Mouse (Mus musculus): ENCODE data around the gene Trim45. TPM values are rescaled to one million over a fixed set of nuclear protein-coding genes. Genes with fewer than 3 reads are reported as not detected.

The Trim45 gene
- 10 to 100 TPM in 1 of 2 experiments, 1 to 10 TPM in 1; 9.7 to 10.2 TPM for total RNA-seq (2021)

DNA sequence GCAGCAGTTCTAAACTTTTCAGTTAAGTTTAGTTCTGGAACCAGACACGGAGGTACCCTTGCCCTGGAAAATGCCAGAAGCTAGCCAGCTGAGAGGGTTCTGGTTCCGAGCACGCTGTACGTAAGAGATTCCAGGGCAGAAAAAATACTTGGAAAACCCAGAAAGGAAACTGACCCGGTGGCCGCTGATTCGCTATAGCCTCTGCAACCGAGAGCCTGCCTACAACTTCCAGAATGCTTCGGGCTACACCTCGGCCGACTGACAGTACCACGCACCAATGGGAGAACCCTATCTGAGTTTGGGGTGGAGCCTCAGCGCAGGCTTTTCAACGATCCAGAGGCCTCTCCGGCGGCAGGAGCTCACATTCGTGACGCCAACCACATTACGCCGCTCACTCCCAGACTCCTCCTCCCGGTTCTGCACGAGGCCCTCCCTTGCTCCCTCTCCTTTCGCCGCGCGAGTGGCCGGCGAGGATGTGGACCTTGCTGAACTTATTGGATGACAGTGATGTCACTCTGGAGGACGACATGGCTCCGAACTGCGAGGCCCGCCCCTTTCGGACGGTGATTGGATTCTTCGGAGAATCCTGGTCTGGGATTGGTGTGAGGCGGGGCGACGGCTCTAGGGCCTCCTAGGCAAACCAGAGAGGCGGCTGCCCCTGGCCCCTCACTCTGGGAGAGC lies at the start of gene Trim45:
Gene Trim45, plus strand, starts transcription at position 378 of the 681 bp plus-strand sequence.
- peak; percentile 99 for DNase-seq (ENCODE audit: low spot score)
- intact Hi-C loops (cut with DNase I), result loop anchor here (5.0 kb wide), 1 partner anchor 235 kb away; the partner anchor contains the start of gene Man1a2

DNA sequence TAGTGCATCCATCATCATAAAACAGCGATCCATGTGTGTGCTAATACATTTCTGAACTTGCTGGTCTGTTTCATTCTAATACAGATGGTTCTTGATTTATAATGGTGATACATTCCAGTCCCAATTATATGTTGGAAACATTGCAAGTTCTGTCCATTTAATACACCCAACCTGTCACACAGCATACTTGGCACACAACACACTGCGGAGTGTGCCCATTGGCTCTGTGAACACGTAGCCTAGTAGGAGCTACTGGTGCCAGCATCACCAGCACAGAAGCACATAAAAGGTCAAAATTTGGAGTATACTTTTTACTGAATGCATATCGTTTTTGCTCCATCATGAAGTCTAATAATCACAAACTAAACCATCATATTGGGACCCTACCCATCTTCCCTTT lies 44.9 kb upstream of the Trim45 start:
- DNase-seq (ENCODE audit: low spot score), result no peak
- intact Hi-C loops (cut with DNase I), result no loop called here

DNA sequence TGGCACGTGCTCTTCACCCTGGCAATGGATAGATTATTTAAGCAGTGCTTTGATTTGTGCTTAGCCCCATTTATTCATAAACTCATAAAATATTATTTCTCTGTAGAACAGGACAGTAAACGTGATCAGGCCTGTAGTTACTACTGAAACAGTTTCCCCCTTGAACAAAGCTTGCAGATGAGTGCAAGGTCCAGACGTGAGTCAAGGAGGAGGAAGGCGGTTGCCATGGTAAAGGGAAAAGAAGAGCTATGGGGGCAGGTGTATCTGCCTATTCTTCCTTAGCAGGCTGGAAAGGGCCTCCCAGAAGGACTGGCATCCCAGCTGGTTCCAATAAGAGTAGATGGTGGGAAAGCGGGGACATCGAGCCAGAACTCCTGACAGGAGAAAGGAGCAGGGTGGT lies 40.6 kb upstream of the Trim45 start:
- no peak for DNase-seq (ENCODE audit: low spot score)
- intact Hi-C loops (cut with DNase I), result no loop called here

DNA sequence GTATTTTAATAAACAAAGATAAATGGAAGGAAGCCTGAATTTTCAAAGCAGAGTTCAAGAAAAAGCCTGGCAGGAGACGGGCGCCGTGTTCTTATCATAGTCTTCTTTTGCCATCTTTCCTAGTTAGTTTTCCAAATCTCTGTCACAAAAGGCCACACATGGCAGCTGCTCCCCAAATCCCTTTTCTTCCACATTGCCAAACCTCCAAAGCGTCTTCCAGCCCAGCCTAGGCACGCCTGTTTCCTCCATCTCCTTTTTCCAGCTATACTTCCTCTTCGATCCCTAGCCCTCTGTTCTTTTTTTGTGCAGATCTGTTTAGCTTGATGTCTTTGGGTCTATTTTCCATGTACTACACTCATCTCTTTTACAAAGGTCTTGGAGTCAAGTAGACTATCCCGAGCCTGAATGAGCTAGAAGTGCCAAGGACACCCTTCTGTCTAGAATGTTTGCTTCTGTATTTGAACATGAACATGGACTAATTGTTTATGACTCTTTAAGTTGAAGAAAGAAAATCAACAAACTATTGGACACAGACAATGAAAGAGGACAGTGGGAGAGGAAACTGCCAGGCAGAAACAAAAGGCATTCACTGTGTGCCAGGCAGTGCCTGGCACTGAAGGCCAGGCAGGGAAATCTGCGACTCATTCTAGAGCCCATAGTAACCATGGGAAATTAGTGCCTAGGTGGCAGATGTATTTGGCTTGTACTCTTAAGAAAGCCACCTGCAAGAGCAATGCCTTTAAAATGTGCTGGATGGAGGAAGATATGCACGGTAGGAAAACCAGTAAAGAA lies 40.0 kb upstream of the Trim45 start:
- DNase-seq (ENCODE audit: low spot score), result no peak
- intact Hi-C loops (cut with DNase I), result no loop called here

DNA sequence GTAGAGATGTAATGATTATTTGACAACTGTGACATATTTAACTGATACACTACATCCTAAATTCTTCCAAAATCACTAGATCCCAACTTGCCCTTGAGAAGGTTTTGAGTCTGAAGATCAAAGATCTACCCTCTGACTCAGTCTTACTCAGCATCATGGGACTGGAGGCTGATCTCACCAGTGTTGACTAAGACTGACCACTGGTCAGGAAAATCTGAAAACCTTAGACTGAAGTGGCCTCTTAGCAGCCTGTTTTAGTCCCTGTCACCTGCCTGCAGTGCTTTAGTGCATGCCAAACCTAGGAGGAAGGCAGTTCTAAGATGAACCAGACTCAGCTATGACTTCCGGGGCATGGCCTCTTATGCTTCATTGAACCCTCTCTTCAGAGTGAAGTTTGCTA lies 32.8 kb upstream of the Trim45 start:
- DNase-seq (ENCODE audit: low spot score), result no peak
- intact Hi-C loops (cut with DNase I), result no loop called here

DNA sequence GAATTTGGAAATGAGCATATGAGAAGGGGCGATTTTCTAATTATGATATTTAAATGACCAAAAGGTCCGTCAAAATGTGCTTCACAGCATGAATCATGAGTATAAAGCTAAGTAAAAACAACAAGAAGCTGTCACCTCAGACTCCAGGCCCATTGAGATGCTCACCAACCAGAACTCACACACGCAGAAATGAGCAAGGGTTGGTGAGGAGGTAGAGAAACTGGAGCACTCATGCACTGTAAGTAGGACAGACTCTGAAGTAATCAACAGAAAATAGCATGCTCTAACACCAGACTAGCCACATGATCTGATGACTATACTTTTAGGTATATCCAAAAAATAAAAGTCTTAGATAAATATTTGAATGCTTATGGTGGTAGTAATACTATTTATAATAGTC lies 31.6 kb upstream of the Trim45 start:
- DNase-seq (ENCODE audit: low spot score), result no peak
- intact Hi-C loops (cut with DNase I), result no loop called here

DNA sequence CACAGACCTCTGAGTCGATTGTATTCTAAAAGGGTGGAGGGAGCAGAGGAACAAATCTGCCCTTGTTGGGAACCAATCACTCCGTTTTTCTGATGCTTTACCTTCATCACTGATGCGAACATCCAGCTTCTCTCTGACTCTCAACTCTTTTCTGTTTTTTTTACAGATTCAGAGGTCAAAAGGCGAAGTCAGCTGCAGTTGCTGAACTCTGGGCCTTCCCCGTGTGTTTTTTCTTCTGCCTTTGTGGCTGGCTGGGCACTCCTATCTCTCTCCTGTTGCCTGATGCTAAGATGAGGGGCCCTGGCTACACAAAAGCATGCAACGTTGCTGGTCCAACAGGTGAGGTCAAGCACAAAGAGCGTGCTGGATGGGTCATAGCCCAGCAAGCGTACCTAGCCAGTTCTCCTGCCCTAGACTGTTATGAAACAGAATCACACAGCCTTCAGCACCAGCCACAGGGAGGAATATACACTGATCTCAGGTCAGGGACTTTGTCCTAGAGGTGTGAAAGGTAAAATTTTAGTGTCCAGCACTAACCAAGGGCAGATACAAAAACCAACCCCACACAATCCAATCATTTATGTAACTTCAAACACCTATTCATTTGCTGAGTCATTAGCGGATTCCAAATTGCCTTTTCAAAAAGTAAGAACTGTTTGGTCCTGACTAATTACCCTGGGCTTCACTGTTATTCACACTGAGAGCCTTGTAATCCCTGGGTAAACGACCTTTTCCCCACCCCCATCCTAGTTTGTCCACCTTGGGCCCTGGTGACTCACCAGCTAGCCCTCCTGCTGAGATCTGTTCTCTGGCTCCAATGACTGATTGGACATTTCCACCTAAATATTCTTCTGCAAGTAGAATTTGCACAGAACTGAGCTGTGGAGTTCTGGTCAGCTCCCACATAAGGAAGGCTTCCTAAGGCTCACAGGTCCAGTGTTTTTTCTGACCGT lies 29.3 kb upstream of the Trim45 start:
- intact Hi-C loops (cut with DNase I), result no loop called here

DNA sequence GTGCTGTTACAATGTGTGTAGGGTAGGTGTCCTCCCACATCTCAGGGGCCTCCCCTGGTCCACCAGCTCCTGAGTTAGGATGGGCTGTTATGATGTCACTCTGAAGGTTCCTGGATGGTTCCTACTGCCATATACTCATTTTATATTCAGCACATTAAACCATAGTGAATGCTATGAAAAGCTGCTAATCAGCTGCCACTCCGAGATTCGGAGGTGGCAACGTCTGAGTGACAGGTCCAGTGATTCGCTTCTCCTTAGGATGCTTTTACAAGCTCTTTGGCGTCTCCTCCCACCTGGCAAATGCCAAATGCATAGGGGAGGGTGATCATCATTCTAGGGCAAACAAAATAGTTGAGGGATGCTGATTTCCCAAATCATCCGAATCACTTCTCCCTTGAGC lies 26.5 kb upstream of the Trim45 start:
- intact Hi-C loops (cut with DNase I), result no loop called here
- no peak for DNase-seq (ENCODE audit: low spot score)

More for the DNA sequence above, 29.3 kb upstream of the Trim45 start:
- DNase-seq (ENCODE audit: low spot score), result no peak

DNA sequence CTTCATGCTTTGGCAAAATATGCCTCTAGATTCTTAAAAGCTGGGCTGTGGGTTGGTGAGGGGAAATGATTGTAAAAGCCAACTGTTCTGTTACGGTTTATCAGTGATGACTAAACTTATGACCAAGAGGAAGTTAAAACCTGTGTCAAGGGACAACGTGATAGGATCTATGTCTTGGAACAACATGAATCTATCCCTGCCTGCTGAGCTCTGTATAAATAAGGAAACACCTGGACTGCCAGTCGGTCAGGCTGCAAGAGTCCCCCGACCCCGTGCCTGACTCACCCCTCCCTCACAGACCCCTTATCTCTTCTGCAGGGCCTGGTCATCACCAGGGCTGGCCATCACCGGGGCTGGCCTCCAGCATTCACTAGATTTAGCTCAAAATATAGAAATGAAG lies 15.9 kb upstream of the Trim45 start:
- intact Hi-C loops (cut with DNase I), result loop anchor here (5.0 kb wide), 1 partner anchor 134 kb away; no protein-coding TSS in a partner anchor
- no peak for DNase-seq (ENCODE audit: low spot score)

DNA sequence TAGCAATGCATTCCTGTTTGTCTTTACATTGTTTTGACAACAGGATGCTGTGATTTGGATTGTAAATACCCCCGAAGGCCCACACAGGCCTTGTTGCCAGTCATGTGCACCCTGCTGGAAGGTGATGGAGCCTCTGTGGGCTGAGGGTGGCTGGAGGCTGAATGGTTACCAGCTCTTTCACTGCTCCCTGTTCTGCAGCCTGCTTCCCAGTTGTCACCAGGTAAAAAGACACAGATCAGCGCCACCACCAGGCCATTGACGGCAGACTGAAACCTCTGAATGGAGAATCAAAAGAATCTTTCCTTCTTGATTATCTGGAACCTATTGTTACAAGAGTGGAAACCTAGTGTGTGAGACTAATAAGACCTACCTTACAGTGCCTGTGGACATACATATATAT lies 15.1 kb upstream of the Trim45 start:
- intact Hi-C loops (cut with DNase I), result loop anchor here (5.0 kb wide), 1 partner anchor 135 kb away; no protein-coding TSS in a partner anchor

DNA sequence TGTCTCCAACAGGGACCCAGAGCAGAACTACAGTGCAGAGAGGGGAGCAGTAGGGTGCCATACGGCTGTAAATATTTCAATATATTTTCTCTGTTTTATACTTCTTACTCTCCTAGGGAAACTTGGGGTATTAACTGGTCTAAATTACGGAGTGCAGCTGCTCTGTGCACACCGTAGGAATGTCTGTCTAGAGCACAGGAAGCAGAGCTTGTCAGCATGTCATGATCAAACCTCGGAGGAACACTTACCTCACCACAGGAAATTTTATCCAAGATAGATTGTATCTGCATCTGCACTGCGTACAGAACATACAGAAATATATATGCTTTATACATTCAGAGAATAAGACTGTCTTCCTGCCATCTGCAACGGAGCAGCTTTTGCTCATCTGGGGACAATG lies 13.4 kb upstream of the Trim45 start:
- no peak for DNase-seq (ENCODE audit: low spot score)
- intact Hi-C loops (cut with DNase I), result loop anchor here (5.0 kb wide), 1 partner anchor 136 kb away; no protein-coding TSS in a partner anchor

More for the DNA sequence above, 15.1 kb upstream of the Trim45 start:
- DNase-seq (ENCODE audit: low spot score), result no peak

DNA sequence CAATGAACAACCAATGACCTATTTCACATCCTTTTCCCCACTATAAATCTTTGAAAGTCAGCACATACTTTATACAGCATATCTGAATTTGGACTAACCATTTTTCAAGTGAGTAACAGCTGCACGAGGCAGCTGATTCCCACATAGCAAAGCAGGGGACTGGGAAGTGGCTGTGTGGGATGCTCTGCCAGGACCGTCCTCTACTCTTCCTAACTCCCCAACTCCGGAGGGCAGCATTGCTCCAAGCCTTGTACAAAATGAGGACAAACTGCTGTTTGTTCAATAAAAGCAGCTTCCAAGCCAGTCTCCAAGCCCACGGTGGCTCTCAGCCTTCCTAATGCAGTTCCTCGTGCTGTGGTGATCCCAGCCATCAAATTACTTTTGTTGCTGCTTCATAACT lies 11.4 kb upstream of the Trim45 start:
- no peak for DNase-seq (ENCODE audit: low spot score)
- intact Hi-C loops (cut with DNase I), result no loop called here

DNA sequence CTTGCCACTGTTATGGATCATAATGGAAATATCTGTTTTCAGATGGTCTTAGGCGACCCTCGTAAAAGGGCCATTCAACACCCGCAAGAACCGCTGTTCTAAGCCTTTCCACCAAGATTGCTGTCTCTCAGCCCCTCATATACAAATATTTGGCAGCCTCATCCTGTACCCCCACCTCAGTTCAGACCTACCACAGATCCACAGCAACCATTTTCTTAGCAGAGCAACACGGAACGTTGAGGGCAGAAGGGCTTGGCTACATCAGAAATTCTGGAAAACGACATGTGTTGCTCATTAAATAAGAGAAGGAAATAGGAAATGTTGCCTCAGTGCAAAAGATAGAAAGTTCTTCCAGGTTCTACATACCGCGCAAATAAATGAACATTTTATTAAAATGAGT lies 11.0 kb upstream of the Trim45 start:
- intact Hi-C loops (cut with DNase I), result no loop called here
- DNase-seq (ENCODE audit: low spot score), result no peak

DNA sequence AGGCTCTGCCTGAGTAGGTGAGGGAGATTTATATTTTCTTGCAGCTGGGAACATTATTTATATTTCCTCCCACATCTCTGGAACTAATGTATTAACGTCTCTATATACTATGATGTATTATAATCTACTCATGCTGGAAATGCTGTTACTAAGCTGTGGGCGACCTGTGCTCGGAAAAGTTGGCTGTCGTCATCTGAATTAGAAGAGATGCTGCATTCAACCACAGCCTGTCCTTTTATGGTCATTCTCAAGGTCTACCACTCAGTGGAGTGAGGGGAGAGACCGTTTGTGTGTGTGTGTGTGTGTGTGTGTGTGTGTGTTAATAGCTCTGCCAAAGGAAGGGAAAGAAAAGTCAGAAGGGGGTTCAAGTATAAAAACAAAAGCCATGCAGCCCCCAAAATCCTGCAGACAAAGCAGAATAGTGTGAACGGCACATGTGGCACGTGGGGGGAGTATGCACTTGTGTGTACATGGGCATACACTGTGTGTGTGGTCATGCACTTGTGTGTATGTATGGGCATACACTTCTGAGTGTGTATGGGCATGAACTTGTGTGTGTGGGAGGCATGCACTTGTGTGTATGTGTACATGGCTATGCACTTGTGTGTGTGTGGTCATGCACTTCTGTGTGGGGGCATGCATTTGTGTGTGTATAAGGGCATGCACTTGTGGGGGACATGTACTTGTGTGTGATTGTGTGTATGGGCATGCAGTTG lies 10.3 kb upstream of the Trim45 start:
- no peak for DNase-seq (ENCODE audit: low spot score)
- intact Hi-C loops (cut with DNase I), result no loop called here

DNA sequence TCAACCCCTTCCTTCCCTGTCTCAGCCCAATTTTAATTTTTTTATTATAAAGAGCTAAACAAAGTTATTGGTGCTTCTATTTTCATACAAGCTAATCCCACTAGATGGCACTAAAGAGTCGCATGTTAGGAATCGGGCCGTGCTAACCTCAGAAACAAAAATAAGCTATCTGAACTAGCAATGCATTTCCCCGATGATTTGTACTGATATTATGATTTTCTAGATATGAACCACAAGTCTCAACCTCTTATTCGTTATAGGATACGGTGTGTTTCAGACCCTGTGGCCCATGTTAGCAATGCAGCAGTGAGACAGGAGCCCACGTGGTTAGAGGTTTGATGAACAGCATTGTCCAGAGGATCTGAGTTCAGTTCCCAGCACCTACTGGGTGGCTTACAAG lies 5.2 kb upstream of the Trim45 start:
- intact Hi-C loops (cut with DNase I), result loop anchor here (5.0 kb wide), 1 partner anchor 380 kb away; no protein-coding TSS in a partner anchor
- DNase-seq (ENCODE audit: low spot score), result no peak

DNA sequence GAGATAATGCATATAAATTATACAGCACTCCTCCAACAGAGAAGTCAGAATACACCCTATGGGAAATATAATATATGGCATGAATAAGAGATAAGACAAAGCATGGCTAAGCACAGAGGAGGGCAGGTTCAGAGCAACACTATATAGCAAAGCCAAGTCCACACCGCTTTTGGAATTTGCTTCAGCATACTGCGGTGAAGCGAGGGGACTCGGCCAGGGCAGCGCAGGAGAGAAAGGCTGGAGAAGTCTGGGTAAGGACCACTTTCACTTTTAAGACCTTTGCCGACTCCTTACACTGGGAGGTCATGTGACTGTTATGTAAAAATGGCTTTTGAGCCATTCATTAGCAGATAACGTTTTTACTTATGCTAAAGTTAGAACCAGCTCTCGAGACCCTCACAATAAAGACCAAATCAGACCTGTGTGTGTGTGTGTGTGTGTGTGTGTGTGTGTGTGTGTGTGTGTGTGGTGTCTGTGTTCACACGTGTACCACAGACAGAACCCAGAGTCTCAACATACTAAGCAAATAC lies 1.3 kb upstream of the Trim45 start:
- intact Hi-C loops (cut with DNase I), result loop anchor here (5.0 kb wide), 1 partner anchor 233 kb away; the partner anchor contains the start of gene Man1a2

DNA sequence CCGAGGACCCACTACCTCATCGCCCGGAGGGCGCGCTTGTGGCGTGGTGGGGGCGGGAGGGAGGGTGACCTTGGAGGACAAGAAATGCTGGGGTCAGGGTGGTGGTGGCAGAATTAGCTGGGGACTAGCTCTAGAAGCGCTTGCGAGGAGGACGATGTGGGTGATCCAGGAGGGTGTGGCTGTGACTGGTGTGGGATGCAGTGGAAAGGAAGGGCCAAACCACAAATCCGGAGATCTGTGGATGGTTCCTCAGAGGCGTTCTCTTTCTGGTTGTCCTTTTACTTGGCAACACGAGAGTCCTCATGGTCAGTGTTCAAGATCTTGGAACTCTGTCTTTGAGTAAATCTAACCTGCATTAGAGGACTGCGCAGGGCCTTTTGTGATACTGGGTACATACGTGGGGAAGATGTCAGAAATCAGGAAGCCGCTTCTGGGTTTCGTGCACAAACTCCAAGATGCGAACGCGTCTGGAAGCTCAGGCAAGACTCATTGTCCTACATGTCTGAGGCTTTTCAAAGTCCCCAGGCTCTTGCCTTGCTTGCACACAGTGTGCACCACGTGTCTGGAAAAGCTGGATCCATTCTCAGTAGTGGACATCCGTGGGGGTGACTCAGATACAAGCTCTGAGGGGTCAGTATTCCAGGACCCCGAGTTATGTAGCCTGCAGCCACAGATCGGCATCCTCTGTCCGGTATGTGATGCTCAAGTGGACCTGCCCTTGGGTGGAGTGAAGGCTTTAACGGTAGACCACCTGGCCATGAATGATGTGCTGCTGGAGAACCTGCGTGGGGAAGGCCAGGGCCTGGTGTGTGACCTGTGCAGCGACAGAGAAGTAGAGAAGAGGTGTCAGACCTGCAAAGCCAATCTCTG lies 739 bp downstream of the Trim45 start:
- no peak for DNase-seq (ENCODE audit: low spot score)
- intact Hi-C loops (cut with DNase I), result loop anchor here (5.0 kb wide), 1 partner anchor 235 kb away; the partner anchor contains the start of gene Man1a2

More for the DNA sequence above, 1.3 kb upstream of the Trim45 start:
- DNase-seq (ENCODE audit: low spot score), result no peak
